Mouse (Mus musculus) kidney, adult 11 months (tissue): Measurements from ENCODE around the gene Olfr1453.
"Not testable (repeated sequence)": the region's sequence is repeated elsewhere in the genome, so short reads cannot be mapped to it uniquely, and the experiment has no call there.

ENCODE experiments used
- DNase-seq: peaks from one replicate; pipeline ENCODE4 v3.0.0; 2022

Olfr1453 gene

GRCm38 (mm10) chr19:13028227-13028626 is at the start of gene Olfr1453:
TSS of gene Olfr1453 (minus strand) at chr19:13028327.
- DNase-seq = no peak

- no peak for DNase-seq
These were observed 32.2 kb upstream of the Olfr1453 start, which contains the start of gene Olfr1454 for GRCm38 (mm10) chr19:13060310-13060709. TSS of gene Olfr1454 (plus strand) at chr19:13060610.

- no peak for DNase-seq
These were observed 33.4 kb downstream of the Olfr1453 start, which contains the start of gene Olfr1451 for GRCm38 (mm10) chr19:12994714-12995113. TSS of gene Olfr1451 (plus strand) at chr19:12995014.

- not testable (repeated sequence) for DNase-seq
These were observed 35.8 kb downstream of the Olfr1453 start for GRCm38 (mm10) chr19:12992316-12992715.
